Mouse (Mus musculus): ENCODE measurements around the gene Alkbh6. TPM values are rescaled to one million over a fixed set of nuclear protein-coding genes. Genes with fewer than 3 reads are reported as not detected.

Gene Alkbh6
- 107 and 145 TPM in 2 replicates for polyA plus RNA-seq (2014; fragmentation: Nextera tagmentation; extraction: Ambion mirVana)

- Histone ChIP-seq H3K4me3 (replicated peaks; ENCODE audit: low read depth, low read length) (peak within 1 kb of the TSS; percentile 70), H3K4me1 (ENCODE audit: control insufficient read depth, insufficient read depth, low read length) (peaks cover 12% of the 10 kb centered on the region), H3K4me2 (ENCODE audit: low read length) (peak within 1 kb of the TSS; percentile 86), H3K27me3 (ENCODE audit: control insufficient read depth, insufficient read depth, low read length) (no peaks in the 10 kb centered on the region), H3K27ac (replicated peaks; ENCODE audit: low read depth, low read length) (peak within 1 kb of the TSS; percentile 81), H3K9ac (replicated peaks; ENCODE audit: low read length) (peak within 1 kb of the TSS; percentile 71), H3K9me3 (ENCODE audit: control insufficient read depth, low read length) (no peaks in the 10 kb centered on the region), H3K36me3 (ENCODE audit: control insufficient read depth, insufficient read depth, low read length) (peaks cover 52% of the 10 kb centered on the region)
- ATAC-seq (ENCODE audit: low FRiP score, low TSS enrichment) (peak; percentile 99), DNase-seq (peak; percentile 96)
- 5% methylated on average over 27 of the region's 27 CpGs for WGBS
Measured at GRCm38 (mm10) chr7:30308076-30309005, at the start of gene Alkbh6. Gene Alkbh6 (plus strand): TSS chr7:30308717.

- ATAC-seq (ENCODE audit: low FRiP score, low TSS enrichment) (no peak), DNase-seq (no peak)
- H3K27ac ChIP-seq (replicated peaks; ENCODE audit: low read depth, low read length) = no peak overlapping the region
- H3K9ac ChIP-seq (replicated peaks; ENCODE audit: low read length) = no peak overlapping the region
- H3K9me3 ChIP-seq (ENCODE audit: control insufficient read depth, low read length) = no peaks in the 10 kb centered on the region
- H3K36me3 ChIP-seq (ENCODE audit: control insufficient read depth, insufficient read depth, low read length) = 0 out of 2 replicates have a peak, but pooled peaks cover 6% of the 10 kb centered on the region
- no peak overlapping the region for H3K4me2 ChIP-seq (ENCODE audit: low read length)
- H3K27me3 ChIP-seq (ENCODE audit: control insufficient read depth, insufficient read depth, low read length) = no peaks in the 10 kb centered on the region
- no peak overlapping the region for H3K4me3 ChIP-seq (replicated peaks; ENCODE audit: low read depth, low read length)
- H3K4me1 ChIP-seq (ENCODE audit: control insufficient read depth, insufficient read depth, low read length) = no peaks in the 10 kb centered on the region
- WGBS = 87% methylated on average over 2 of the region's 2 CpGs
Measured at GRCm38 (mm10) chr7:30265041-30265440, 43.5 kb upstream of the Alkbh6 start.

- H3K9ac ChIP-seq (replicated peaks; ENCODE audit: low read length) = no peak overlapping the region
- 92% methylated on average over 5 of the region's 5 CpGs for WGBS
- no peak overlapping the region for H3K4me3 ChIP-seq (replicated peaks; ENCODE audit: low read depth, low read length)
- ATAC-seq (ENCODE audit: low FRiP score, low TSS enrichment) = no peak
- no peak overlapping the region for H3K4me2 ChIP-seq (ENCODE audit: low read length)
- H3K9me3 ChIP-seq (ENCODE audit: control insufficient read depth, low read length) = no peaks in the 10 kb centered on the region
- no peaks in the 10 kb centered on the region for H3K4me1 ChIP-seq (ENCODE audit: control insufficient read depth, insufficient read depth, low read length)
- H3K27me3 ChIP-seq (ENCODE audit: control insufficient read depth, insufficient read depth, low read length) = no peaks in the 10 kb centered on the region
- H3K27ac ChIP-seq (replicated peaks; ENCODE audit: low read depth, low read length) = no peak overlapping the region
- H3K36me3 ChIP-seq (ENCODE audit: control insufficient read depth, insufficient read depth, low read length) = 0 out of 2 replicates have a peak, but pooled peaks cover 6% of the 10 kb centered on the region
- no peak for DNase-seq
Measured at GRCm38 (mm10) chr7:30265531-30265930, 43.0 kb upstream of the Alkbh6 start.

GRCm38 (mm10) chr7:30265935-30266334 is 42.6 kb upstream of the Alkbh6 start:
- Histone ChIP-seq H3K4me2 (ENCODE audit: low read length) (no peak overlapping the region), H3K4me3 (replicated peaks; ENCODE audit: low read depth, low read length) (no peak overlapping the region), H3K9me3 (ENCODE audit: control insufficient read depth, low read length) (no peaks in the 10 kb centered on the region), H3K36me3 (ENCODE audit: control insufficient read depth, insufficient read depth, low read length) (0 out of 2 replicates have a peak, but pooled peaks cover 6% of the 10 kb centered on the region), H3K27me3 (ENCODE audit: control insufficient read depth, insufficient read depth, low read length) (no peaks in the 10 kb centered on the region), H3K4me1 (ENCODE audit: control insufficient read depth, insufficient read depth, low read length) (no peaks in the 10 kb centered on the region), H3K27ac (replicated peaks; ENCODE audit: low read depth, low read length) (no peak overlapping the region), H3K9ac (replicated peaks; ENCODE audit: low read length) (no peak overlapping the region)
- ATAC-seq (ENCODE audit: low FRiP score, low TSS enrichment) (no peak), DNase-seq (no peak)
- 87% methylated on average over 7 of the region's 7 CpGs for WGBS

- H3K27me3 ChIP-seq (ENCODE audit: control insufficient read depth, insufficient read depth, low read length) = no peaks in the 10 kb centered on the region
- H3K4me2 ChIP-seq (ENCODE audit: low read length) = no peak overlapping the region
- H3K9me3 ChIP-seq (ENCODE audit: control insufficient read depth, low read length) = no peaks in the 10 kb centered on the region
- DNase-seq = no peak
- H3K9ac ChIP-seq (replicated peaks; ENCODE audit: low read length) = no peak overlapping the region
- 0 out of 2 replicates have a peak, but pooled peaks cover 6% of the 10 kb centered on the region for H3K36me3 ChIP-seq (ENCODE audit: control insufficient read depth, insufficient read depth, low read length)
- WGBS = 83% methylated on average over 3 of the region's 3 CpGs
- H3K4me3 ChIP-seq (replicated peaks; ENCODE audit: low read depth, low read length) = no peak overlapping the region
- H3K4me1 ChIP-seq (ENCODE audit: control insufficient read depth, insufficient read depth, low read length) = no peaks in the 10 kb centered on the region
- ATAC-seq (ENCODE audit: low FRiP score, low TSS enrichment) = no peak
- H3K27ac ChIP-seq (replicated peaks; ENCODE audit: low read depth, low read length) = no peak overlapping the region
Measured at GRCm38 (mm10) chr7:30266780-30267179, 41.7 kb upstream of the Alkbh6 start.

GRCm38 (mm10) chr7:30269641-30270040 is 38.9 kb upstream of the Alkbh6 start:
- 89% methylated on average over 4 of the region's 4 CpGs for WGBS
- no peak overlapping the region for H3K4me3 ChIP-seq (replicated peaks; ENCODE audit: low read depth, low read length)
- H3K4me2 ChIP-seq (ENCODE audit: low read length) = no peak overlapping the region
- H3K9me3 ChIP-seq (ENCODE audit: control insufficient read depth, low read length) = no peaks in the 10 kb centered on the region
- no peaks in the 10 kb centered on the region for H3K27me3 ChIP-seq (ENCODE audit: control insufficient read depth, insufficient read depth, low read length)
- ATAC-seq (ENCODE audit: low FRiP score, low TSS enrichment) (no peak), DNase-seq (no peak)
- H3K9ac ChIP-seq (replicated peaks; ENCODE audit: low read length) = 0 out of 2 replicates have a peak overlapping the region, but pooled peaks have one; percentile 6
- 0 out of 2 replicates have a peak, but pooled peaks cover 6% of the 10 kb centered on the region for H3K36me3 ChIP-seq (ENCODE audit: control insufficient read depth, insufficient read depth, low read length)
- no peaks in the 10 kb centered on the region for H3K4me1 ChIP-seq (ENCODE audit: control insufficient read depth, insufficient read depth, low read length)
- no peak overlapping the region for H3K27ac ChIP-seq (replicated peaks; ENCODE audit: low read depth, low read length)

- Histone ChIP-seq H3K27ac (replicated peaks; ENCODE audit: low read depth, low read length) (no peak overlapping the region), H3K4me2 (ENCODE audit: low read length) (no peak overlapping the region), H3K4me1 (ENCODE audit: control insufficient read depth, insufficient read depth, low read length) (no peaks in the 10 kb centered on the region; the same call in 1 of the 2 replicates), H3K9ac (replicated peaks; ENCODE audit: low read length) (no peak overlapping the region), H3K27me3 (ENCODE audit: control insufficient read depth, insufficient read depth, low read length) (no peaks in the 10 kb centered on the region), H3K36me3 (ENCODE audit: control insufficient read depth, insufficient read depth, low read length) (no peaks in the 10 kb centered on the region), H3K4me3 (replicated peaks; ENCODE audit: low read depth, low read length) (no peak overlapping the region), H3K9me3 (ENCODE audit: control insufficient read depth, low read length) (no peaks in the 10 kb centered on the region)
- no peak for ATAC-seq (ENCODE audit: low FRiP score, low TSS enrichment)
- no peak for DNase-seq
- WGBS = 87% methylated on average over 6 of the region's 6 CpGs
Measured at GRCm38 (mm10) chr7:30274383-30274782, 34.1 kb upstream of the Alkbh6 start.

GRCm38 (mm10) chr7:30278911-30279310 is 29.6 kb upstream of the Alkbh6 start:
- ATAC-seq (ENCODE audit: low FRiP score, low TSS enrichment) (no peak), DNase-seq (no peak)
- 0 out of 2 replicates have a peak overlapping the region, but pooled peaks have one; percentile 93 for H3K4me2 ChIP-seq (ENCODE audit: low read length)
- H3K36me3 ChIP-seq (ENCODE audit: control insufficient read depth, insufficient read depth, low read length) = no peaks in the 10 kb centered on the region
- no peak overlapping the region for H3K4me3 ChIP-seq (replicated peaks; ENCODE audit: low read depth, low read length)
- no peaks in the 10 kb centered on the region for H3K27me3 ChIP-seq (ENCODE audit: control insufficient read depth, insufficient read depth, low read length)
- peaks cover 9% of the 10 kb centered on the region; the same call in 1 of the 2 replicates for H3K4me1 ChIP-seq (ENCODE audit: control insufficient read depth, insufficient read depth, low read length)
- H3K27ac ChIP-seq (replicated peaks; ENCODE audit: low read depth, low read length) = no peak overlapping the region
- 64% methylated on average over 2 of the region's 2 CpGs for WGBS
- H3K9me3 ChIP-seq (ENCODE audit: control insufficient read depth, low read length) = no peaks in the 10 kb centered on the region
- H3K9ac ChIP-seq (replicated peaks; ENCODE audit: low read length) = no peak overlapping the region
